Mouse (Mus musculus) gonadal fat pad, adult 2 months (tissue): Measurements from ENCODE around the gene Ctrl. TPM values are rescaled to one million over a fixed set of nuclear protein-coding genes. Genes with fewer than 3 reads are reported as not detected.

Source experiments
- polyA plus RNA-seq: library from polyadenylated mRNA; depleted of rRNA; stranded (reverse); fragments of >200 nt; gene quantifications from 2 replicates; pipeline ENCODE4 v1.2.3, GENCODE M21; 2012; rRNA removed

Ctrl gene
- polyA plus RNA-seq, 1 experiment = 7.4 TPM

Other genes starting within 250 kb of the Ctrl start
- 0.60 and 0.81 TPM in 2 replicates for gene Carmil2, start 247.6 kb downstream of the Ctrl start, polyA plus RNA-seq
- 31.7 and 35.4 TPM in 2 replicates for gene Acd, start 232.8 kb downstream of the Ctrl start, polyA plus RNA-seq
- gene Pard6a, start 232.7 kb downstream of the Ctrl start, polyA plus RNA-seq = 23.5 and 24.1 TPM in 2 replicates
- gene 4933405L10Rik, start 226.2 kb downstream of the Ctrl start, polyA plus RNA-seq = 0.15 TPM in 1 of 2 replicates, not detected in the other
- 5.8 and 8.4 TPM in 2 replicates for gene Enkd1, start 225.7 kb downstream of the Ctrl start, polyA plus RNA-seq
- 5.3 and 6.7 TPM in 2 replicates for gene Gfod2, start 175.2 kb downstream of the Ctrl start, polyA plus RNA-seq
- gene Ranbp10, start 106.5 kb downstream of the Ctrl start, polyA plus RNA-seq = 20.0 and 20.4 TPM in 2 replicates
- gene Tsnaxip1, start 106.1 kb downstream of the Ctrl start, polyA plus RNA-seq = 1.1 and 1.2 TPM in 2 replicates
- gene Cenpt, start 80.6 kb downstream of the Ctrl start, polyA plus RNA-seq = 18.9 and 23.0 TPM in 2 replicates
- 44.3 and 46.8 TPM in 2 replicates for gene Thap11, start 78.7 kb downstream of the Ctrl start, polyA plus RNA-seq
- gene Nutf2, start 73.3 kb downstream of the Ctrl start, polyA plus RNA-seq = 23.5 and 25.7 TPM in 2 replicates
- gene Edc4, start 53.0 kb downstream of the Ctrl start, polyA plus RNA-seq = 54.3 and 63.5 TPM in 2 replicates
- 1.4 and 1.7 TPM in 2 replicates for gene Nrn1l, start 40.3 kb downstream of the Ctrl start, polyA plus RNA-seq
- gene Pskh1, start 33.4 kb downstream of the Ctrl start, polyA plus RNA-seq = 47.8 and 51.9 TPM in 2 replicates
- gene Psmb10, start 4.6 kb upstream of the Ctrl start, polyA plus RNA-seq = 69.8 and 91.4 TPM in 2 replicates
- 2.3 and 2.6 TPM in 2 replicates for gene Lcat, start 9.5 kb upstream of the Ctrl start, polyA plus RNA-seq
- gene Slc12a4, start 32.2 kb upstream of the Ctrl start, polyA plus RNA-seq = 46.8 and 56.3 TPM in 2 replicates
- 0.92 and 1.7 TPM in 2 replicates for gene Dpep3, start 45.6 kb upstream of the Ctrl start, polyA plus RNA-seq
- gene Dus2, start 57.5 kb upstream of the Ctrl start, polyA plus RNA-seq = 14.5 and 14.6 TPM in 2 replicates
- gene Dpep2nb, start 72.1 kb upstream of the Ctrl start, polyA plus RNA-seq = not detected in 2 replicates
- 8.9 and 9.9 TPM in 2 replicates for gene Ddx28, start 78.0 kb upstream of the Ctrl start, polyA plus RNA-seq
- 23.5 and 26.6 TPM in 2 replicates for gene Nfatc3, start 125.0 kb upstream of the Ctrl start, polyA plus RNA-seq
- 59.5 and 80.6 TPM in 2 replicates for gene Esrp2, start 203.1 kb upstream of the Ctrl start, polyA plus RNA-seq
- gene Pla2g15, start 216.5 kb upstream of the Ctrl start, polyA plus RNA-seq = 21.4 and 23.4 TPM in 2 replicates
- gene Slc7a6, start 235.0 kb upstream of the Ctrl start, polyA plus RNA-seq = 18.3 and 24.9 TPM in 2 replicates